Mouse (Mus musculus) embryonic facial prominence, embryonic 11.5 days (tissue): Measurements from ENCODE around the gene Vps52. TPM values are rescaled to one million over a fixed set of nuclear protein-coding genes. Genes with fewer than 3 reads are reported as not detected.
A peak's percentile ranks its signal among the peaks of the same experiment; 100 is the strongest.

Source experiments
- ATAC-seq: fragments of 200-750 bp; cut with Nextera tagmentation; replicated peaks from 2 replicates; pipeline ENCODE4 v1.8.0; 2017; ENCODE audit warnings: low read depth; ENCODE audit not compliant: insufficient number of reproducible peaks, low FRiP score, low TSS enrichment
- DNase-seq: peaks from one replicate; pipeline ENCODE4 v3.0.0-alpha.2; 2015; ENCODE audit warnings: low spot score
- H3K27ac ChIP-seq: fragments of 300-500 bp; sonication (generic); replicated peaks from 2 replicates; pipeline ENCODE4 v1.5.1; 2014; ENCODE audit warnings: mild to moderate bottlenecking, low read depth, low read length, control low read depth
- H3K27me3 ChIP-seq: fragments of 300-500 bp; sonication (generic); 2 replicates; pipeline ENCODE4 v1.6.1; 2014; ENCODE audit warnings: mild to moderate bottlenecking, low read length, moderate library complexity, mixed read lengths; ENCODE audit not compliant: control insufficient read depth, insufficient read depth
- H3K36me3 ChIP-seq: fragments of 300-500 bp; sonication (generic); replicated peaks from 2 replicates; pipeline ENCODE4 v1.6.1; 2014; ENCODE audit warnings: low read depth, mild to moderate bottlenecking, low read length, moderate library complexity, mixed read lengths; ENCODE audit not compliant: control insufficient read depth, insufficient read depth
- H3K4me1 ChIP-seq: fragments of 300-500 bp; sonication (generic); 2 replicates; pipeline ENCODE4 v1.6.1; 2014; ENCODE audit warnings: low read length, mixed read lengths; ENCODE audit not compliant: control insufficient read depth, insufficient read depth
- H3K4me2 ChIP-seq: fragments of 300-500 bp; sonication (generic); 2 replicates; pipeline ENCODE4 v1.6.1; 2014; ENCODE audit warnings: low read depth, mild to moderate bottlenecking, control low read depth, low read length, moderate library complexity
- H3K4me3 ChIP-seq: fragments of 300-500 bp; sonication (generic); 2 replicates; pipeline ENCODE4 v1.5.1; 2014; ENCODE audit warnings: low read depth, low read length, control low read depth
- H3K9ac ChIP-seq: fragments of 300-500 bp; sonication (generic); replicated peaks from 2 replicates; pipeline ENCODE4 v1.6.1; 2014; ENCODE audit warnings: mild to moderate bottlenecking, control low read depth, low read length
- H3K9me3 ChIP-seq: fragments of 300-500 bp; sonication (generic); replicated peaks from 2 replicates; pipeline ENCODE4 v1.6.1; 2016; ENCODE audit warnings: mild to moderate bottlenecking, low read length, inconsistent platforms, mixed read lengths; ENCODE audit not compliant: control insufficient read depth
- WGBS: fragments of 180-500 bp; shearing (Covaris S2); extraction: QIAGEN DNeasy Blood & Tissue Kit; methylation state at CpG from one replicate; pipeline ENCODE4 v1.1.7; 2014; 5-methylcytosine and 5-hydroxymethylcytosine counted together
- polyA plus RNA-seq: library from polyadenylated mRNA; unstranded; fragments of >200 nt; fragmentation: Nextera tagmentation; extraction: Ambion mirVana; gene quantifications from 2 replicates; pipeline ENCODE4 v1.2.1, GENCODE M21; 2014

Gene Vps52
- polyA plus RNA-seq, 1 experiment from 2014 or later, result 27.7 TPM

- WGBS, result 78% methylated on average over 21 of the region's 21 CpGs
- Histone ChIP-seq H3K4me3 (no peak overlapping the region), H3K36me3 (no peaks in the 10 kb centered on the region), H3K9me3 (no peaks in the 10 kb centered on the region), H3K9ac (no peak overlapping the region), H3K27ac (no peak overlapping the region), H3K27me3 (no peaks in the 10 kb centered on the region), H3K4me2 (no peak overlapping the region), H3K4me1 (no peaks in the 10 kb centered on the region)
- ATAC-seq (no peak), DNase-seq (no peak)
These were observed 30.1 kb upstream of the Vps52 start for GRCm38 (mm10) chr17:33925406-33926116.

GRCm38 (mm10) chr17:33926207-33926932 is 29.2 kb upstream of the Vps52 start:
- ATAC-seq, result no peak
- H3K27me3 ChIP-seq, result no peaks in the 10 kb centered on the region
- no peak overlapping the region for H3K27ac ChIP-seq
- 70% methylated on average over 17 of the region's 17 CpGs for WGBS
- no peaks in the 10 kb centered on the region for H3K9me3 ChIP-seq
- H3K4me3 ChIP-seq, result no peak overlapping the region
- no peak overlapping the region for H3K9ac ChIP-seq
- no peaks in the 10 kb centered on the region for H3K36me3 ChIP-seq
- no peaks in the 10 kb centered on the region; the same call in 1 of the 2 replicates for H3K4me1 ChIP-seq
- DNase-seq, result no peak
- H3K4me2 ChIP-seq, result no peak overlapping the region

GRCm38 (mm10) chr17:33928251-33928947 is 27.2 kb upstream of the Vps52 start:
- no peaks in the 10 kb centered on the region; the same call in 1 of the 2 replicates for H3K4me1 ChIP-seq
- peak overlapping the region; percentile 88 for H3K9ac ChIP-seq
- 62% methylated on average over 21 of the region's 21 CpGs for WGBS
- H3K27me3 ChIP-seq, result no peaks in the 10 kb centered on the region; the same call in 1 of the 2 replicates
- no peak for DNase-seq
- no peak overlapping the region for H3K27ac ChIP-seq
- no peak for ATAC-seq
- no peaks in the 10 kb centered on the region for H3K9me3 ChIP-seq
- peak overlapping the region; percentile 98 for H3K4me2 ChIP-seq
- no peaks in the 10 kb centered on the region for H3K36me3 ChIP-seq
- H3K4me3 ChIP-seq, result peak overlapping the region; percentile 86

DNA sequence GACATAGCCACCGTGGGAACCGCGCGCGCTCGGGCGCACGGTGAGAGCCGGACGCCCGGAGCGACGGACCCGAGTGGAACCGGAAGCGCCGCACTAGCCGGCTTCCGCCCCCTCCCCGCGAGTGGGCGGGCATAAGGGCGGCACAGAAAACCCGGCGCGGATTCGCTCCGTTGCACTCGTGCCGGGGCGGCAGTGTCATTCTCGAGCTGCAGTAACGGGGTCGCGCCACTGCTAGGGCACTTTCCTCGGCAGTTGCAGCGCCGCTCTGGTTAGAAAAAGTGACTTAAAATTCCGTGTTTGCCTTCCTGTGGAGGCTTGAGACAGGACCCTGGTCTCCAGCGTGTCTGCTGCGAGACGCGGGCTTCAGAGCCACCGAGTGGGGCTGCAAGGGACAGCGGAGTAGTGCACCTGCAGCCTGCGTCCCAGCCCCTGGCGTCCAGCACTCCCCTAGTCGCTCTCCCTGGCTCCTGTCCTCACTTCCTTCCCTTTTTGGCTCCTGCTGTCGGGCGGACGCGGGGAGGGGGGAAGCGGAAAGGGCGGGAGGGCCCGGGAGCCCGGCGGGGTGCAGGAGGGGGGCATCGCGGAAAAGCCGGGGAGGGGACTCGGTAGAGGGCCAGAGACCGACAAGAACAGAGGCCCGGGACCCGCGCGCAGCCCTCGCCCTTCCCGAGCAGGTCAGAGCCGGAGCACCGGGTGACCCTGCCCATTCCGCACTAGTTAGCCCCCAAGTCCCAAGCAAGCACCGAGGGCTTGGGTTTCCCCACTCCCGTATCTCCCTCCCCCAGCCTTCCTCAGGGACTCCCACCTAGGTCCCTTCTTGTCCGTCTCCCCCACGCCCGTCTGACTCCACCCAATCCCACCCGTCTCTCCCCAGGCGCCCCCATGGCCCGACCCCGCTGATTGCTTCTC is 26.0 kb upstream of the Vps52 start, which contains the start of gene Rgl2:
Gene Rgl2 (plus strand): TSS at position 173 of the 909 bp plus-strand sequence.
- Histone ChIP-seq H3K36me3 (no peaks in the 10 kb centered on the region), H3K4me2 (peak within 1 kb of the TSS; percentile 98), H3K9me3 (no peaks in the 10 kb centered on the region), H3K27me3 (no peaks in the 10 kb centered on the region; the same call in 1 of the 2 replicates), H3K4me3 (peak within 1 kb of the TSS; percentile 86), H3K27ac (peak within 1 kb of the TSS; percentile 93), H3K9ac (peak within 1 kb of the TSS; percentile 88), H3K4me1 (no peaks in the 10 kb centered on the region; the same call in 1 of the 2 replicates)
- WGBS, result under 1% methylated on average over 76 of the region's 80 CpGs
- DNase-seq, result peak; percentile 96
- peak; percentile 61 for ATAC-seq

DNA sequence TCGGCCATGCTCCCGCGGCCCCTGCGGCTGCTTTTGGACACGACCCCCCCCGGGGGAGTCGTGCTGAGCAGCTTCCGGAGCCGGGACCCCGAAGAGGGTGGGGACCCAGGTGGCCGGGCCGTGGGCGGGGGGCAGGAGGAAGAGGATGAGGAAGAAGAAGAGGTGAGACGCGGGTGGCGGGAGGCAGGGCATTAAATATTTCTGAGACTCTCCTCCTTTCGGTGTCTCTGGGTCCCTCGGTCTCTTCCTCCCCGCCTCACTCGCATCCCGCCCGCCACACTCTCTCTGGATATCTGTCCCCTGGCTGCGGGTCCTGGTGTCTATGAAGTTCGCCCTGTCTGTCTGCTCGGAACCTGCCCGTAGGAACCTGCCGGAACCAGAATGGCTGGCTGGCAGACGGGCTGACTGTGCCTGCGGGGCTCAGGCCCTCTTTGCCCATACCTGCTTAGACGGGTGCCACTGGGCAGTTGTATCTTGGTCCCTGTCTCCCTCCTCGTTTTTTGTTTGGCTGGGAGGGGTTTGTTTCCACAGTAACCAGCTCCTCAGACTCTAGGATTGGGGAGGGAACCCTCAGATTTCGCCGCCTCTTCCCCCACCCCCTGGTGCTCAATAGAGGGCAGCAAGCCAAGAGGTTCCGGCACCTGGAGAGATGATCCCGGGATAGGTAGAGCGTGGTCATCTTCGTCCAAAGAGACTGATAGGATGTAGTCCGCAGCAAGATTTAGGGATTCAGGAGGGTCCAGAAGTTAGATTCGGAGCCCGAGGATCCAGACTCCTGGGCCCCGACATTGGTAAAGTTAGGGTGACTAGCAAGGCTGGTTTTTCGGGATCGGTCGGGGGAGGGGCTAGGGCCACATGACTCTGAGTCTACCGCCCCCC is 25.1 kb upstream of the Vps52 start:
- Histone ChIP-seq H3K9ac (peak overlapping the region; percentile 88), H3K9me3 (no peaks in the 10 kb centered on the region), H3K4me1 (no peaks in the 10 kb centered on the region; the same call in 1 of the 2 replicates), H3K27ac (peak overlapping the region; percentile 93), H3K36me3 (no peaks in the 10 kb centered on the region), H3K27me3 (no peaks in the 10 kb centered on the region; the same call in 1 of the 2 replicates), H3K4me3 (peak overlapping the region; percentile 86), H3K4me2 (peak overlapping the region; percentile 98)
- peak; percentile 47 for DNase-seq
- under 1% methylated on average over 45 of the region's 45 CpGs for WGBS
- peak; percentile 27 for ATAC-seq

DNA sequence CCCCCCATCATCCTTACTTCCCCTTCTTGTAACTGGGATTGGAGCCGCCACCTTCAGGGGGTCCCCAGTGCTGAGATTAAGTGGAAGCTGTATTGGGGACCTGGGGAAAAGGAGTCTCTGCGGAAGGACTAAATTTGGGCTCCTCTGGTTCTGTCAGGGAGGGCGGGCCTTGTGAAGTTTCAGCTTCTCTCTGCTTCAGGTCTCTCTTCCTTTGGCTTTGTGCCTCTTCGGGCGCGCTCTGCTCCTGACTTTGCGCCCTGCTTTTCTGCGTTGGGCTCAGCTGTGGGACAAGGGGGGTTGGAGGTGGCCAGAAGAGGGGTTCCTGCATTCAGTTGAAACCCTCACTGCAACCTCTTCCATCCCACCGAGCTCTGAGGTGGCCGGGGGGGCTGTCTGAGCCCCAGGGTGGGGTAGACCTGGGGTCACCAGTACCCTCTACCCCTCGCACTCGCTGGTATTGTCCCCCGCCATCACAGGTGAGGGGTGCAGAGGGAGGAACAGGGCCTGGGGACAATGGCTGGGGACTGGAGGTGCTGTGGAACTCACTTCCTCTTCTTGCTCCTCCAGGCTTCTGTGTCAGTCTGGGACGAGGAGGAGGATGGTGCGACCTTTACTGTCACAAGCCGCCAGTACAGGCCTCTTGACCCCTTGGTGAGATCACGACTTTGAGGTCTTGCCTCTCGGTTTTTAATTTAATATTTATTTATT is 24.3 kb upstream of the Vps52 start:
- H3K9ac ChIP-seq, result peak overlapping the region; percentile 88
- no peak overlapping the region for H3K27ac ChIP-seq
- no peaks in the 10 kb centered on the region; the same call in 1 of the 2 replicates for H3K4me1 ChIP-seq
- WGBS, result 32% methylated on average over 18 of the region's 18 CpGs
- H3K4me2 ChIP-seq, result peak overlapping the region; percentile 98
- no peaks in the 10 kb centered on the region for H3K9me3 ChIP-seq
- ATAC-seq (no peak), DNase-seq (no peak)
- H3K27me3 ChIP-seq, result no peaks in the 10 kb centered on the region; the same call in 1 of the 2 replicates
- no peaks in the 10 kb centered on the region for H3K36me3 ChIP-seq
- H3K4me3 ChIP-seq, result peak overlapping the region; percentile 86
